Mouse (Mus musculus): ENCODE results near the gene Fcer1g. TPM values are rescaled to one million over a fixed set of nuclear protein-coding genes. Genes with fewer than 3 reads are reported as not detected.

The Fcer1g gene
- polyA plus RNA-seq, 1 experiment from 2014 or later, result 24.3 TPM

- Histone ChIP-seq H3K9ac (no peak overlapping the region), H3K36me3 (no peaks in the 10 kb centered on the region), H3K27ac (no peak overlapping the region), H3K4me3 (no peak overlapping the region), H3K27me3 (replicated peaks) (no peaks in the 10 kb centered on the region), H3K4me1 (peaks cover 12% of the 10 kb centered on the region), H3K4me2 (replicated peaks) (no peak overlapping the region), H3K9me3 (no peaks in the 10 kb centered on the region)
- no peak for ATAC-seq (ENCODE audit: low FRiP score, low read depth)
- WGBS, result 89% methylated on average over 7 of the region's 7 CpGs
Observed at GRCm38 (mm10) chr1:171184314-171184713, 49.9 kb downstream of the Fcer1g start.

GRCm38 (mm10) chr1:171183620-171184019 is 50.5 kb downstream of the Fcer1g start:
- Histone ChIP-seq H3K4me3 (no peak overlapping the region), H3K4me1 (peaks cover 5% of the 10 kb centered on the region; the same call in 1 of the 2 replicates), H3K27me3 (replicated peaks) (no peaks in the 10 kb centered on the region), H3K9me3 (no peaks in the 10 kb centered on the region), H3K27ac (no peak overlapping the region), H3K36me3 (no peaks in the 10 kb centered on the region), H3K9ac (no peak overlapping the region), H3K4me2 (replicated peaks) (no peak overlapping the region)
- 75% methylated on average over 3 of the region's 3 CpGs for WGBS
- ATAC-seq (ENCODE audit: low FRiP score, low read depth), result no peak

GRCm38 (mm10) chr1:171183025-171183424 is 51.1 kb downstream of the Fcer1g start:
- Histone ChIP-seq H3K4me3 (no peak overlapping the region), H3K9ac (no peak overlapping the region), H3K36me3 (no peaks in the 10 kb centered on the region), H3K4me1 (no peaks in the 10 kb centered on the region), H3K4me2 (replicated peaks) (no peak overlapping the region), H3K9me3 (no peaks in the 10 kb centered on the region), H3K27ac (no peak overlapping the region), H3K27me3 (replicated peaks) (no peaks in the 10 kb centered on the region)
- ATAC-seq (ENCODE audit: low FRiP score, low read depth), result no peak
- WGBS, result 74% methylated on average over 3 of the region's 3 CpGs

Other genes with a start within 250 kb of the Fcer1g start
- gene Fcgr4, start 215.4 kb downstream of the Fcer1g start, polyA plus RNA-seq (2016; fragmentation: Nextera tagmentation; extraction: Ambion mirVana), result 0.20 and 0.22 TPM in 2 replicates
- 6.9 and 7.4 TPM in 2 replicates for gene Fcgr3, start 169.4 kb downstream of the Fcer1g start, polyA plus RNA-seq (2016; fragmentation: Nextera tagmentation; extraction: Ambion mirVana)
- 1.7 and 2.3 TPM in 2 replicates for gene Cfap126, start 120.4 kb downstream of the Fcer1g start, polyA plus RNA-seq (2016; fragmentation: Nextera tagmentation; extraction: Ambion mirVana)
- gene Sdhc, start 83.8 kb downstream of the Fcer1g start, polyA plus RNA-seq (2016; fragmentation: Nextera tagmentation; extraction: Ambion mirVana), result 228 and 233 TPM in 2 replicates
- 6.5 and 7.8 TPM in 2 replicates for gene Mpz, start 83.7 kb downstream of the Fcer1g start, polyA plus RNA-seq (2016; fragmentation: Nextera tagmentation; extraction: Ambion mirVana)
- 5.9 and 6.2 TPM in 2 replicates for gene Pcp4l1, start 38.1 kb downstream of the Fcer1g start, polyA plus RNA-seq (2016; fragmentation: Nextera tagmentation; extraction: Ambion mirVana)
- 0.20 and 0.24 TPM in 2 replicates for gene Nr1i3, start 20.4 kb downstream of the Fcer1g start, polyA plus RNA-seq (2016; fragmentation: Nextera tagmentation; extraction: Ambion mirVana)
- 30.1 and 30.8 TPM in 2 replicates for gene Tomm40l, start 11.9 kb downstream of the Fcer1g start, polyA plus RNA-seq (2016; fragmentation: Nextera tagmentation; extraction: Ambion mirVana)
- 5.4 and 7.6 TPM in 2 replicates for gene Apoa2, start 9.3 kb downstream of the Fcer1g start, polyA plus RNA-seq (2016; fragmentation: Nextera tagmentation; extraction: Ambion mirVana)
- 6.2 and 6.3 TPM in 2 replicates for gene Adamts4, start 16.1 kb upstream of the Fcer1g start, polyA plus RNA-seq (2016; fragmentation: Nextera tagmentation; extraction: Ambion mirVana)
- gene Ndufs2, start 17.0 kb upstream of the Fcer1g start, polyA plus RNA-seq (2016; fragmentation: Nextera tagmentation; extraction: Ambion mirVana), result 233 and 247 TPM in 2 replicates
- 88.3 and 95.6 TPM in 2 replicates for gene B4galt3, start 36.0 kb upstream of the Fcer1g start, polyA plus RNA-seq (2016; fragmentation: Nextera tagmentation; extraction: Ambion mirVana)
- gene Ppox, start 46.8 kb upstream of the Fcer1g start, polyA plus RNA-seq (2016; fragmentation: Nextera tagmentation; extraction: Ambion mirVana), result 52.0 and 54.3 TPM in 2 replicates
- gene Usp21, start 53.6 kb upstream of the Fcer1g start, polyA plus RNA-seq (2016; fragmentation: Nextera tagmentation; extraction: Ambion mirVana), result 103 and 111 TPM in 2 replicates
- gene Ufc1, start 60.7 kb upstream of the Fcer1g start, polyA plus RNA-seq (2016; fragmentation: Nextera tagmentation; extraction: Ambion mirVana), result 105 and 120 TPM in 2 replicates
- gene Dedd, start 94.8 kb upstream of the Fcer1g start, polyA plus RNA-seq (2016; fragmentation: Nextera tagmentation; extraction: Ambion mirVana), result 50.9 and 57.3 TPM in 2 replicates
- 45.6 and 46.1 TPM in 2 replicates for gene Nit1, start 111.3 kb upstream of the Fcer1g start, polyA plus RNA-seq (2016; fragmentation: Nextera tagmentation; extraction: Ambion mirVana)
- gene Pfdn2, start 111.3 kb upstream of the Fcer1g start, polyA plus RNA-seq (2016; fragmentation: Nextera tagmentation; extraction: Ambion mirVana), result 157 and 158 TPM in 2 replicates
- 2.1 and 2.6 TPM in 2 replicates for gene Klhdc9, start 126.4 kb upstream of the Fcer1g start, polyA plus RNA-seq (2016; fragmentation: Nextera tagmentation; extraction: Ambion mirVana)
- 1.2 and 1.8 TPM in 2 replicates for gene Nectin4, start 135.7 kb upstream of the Fcer1g start, polyA plus RNA-seq (2016; fragmentation: Nextera tagmentation; extraction: Ambion mirVana)
- 1.0 and 1.1 TPM in 2 replicates for gene Arhgap30, start 154.6 kb upstream of the Fcer1g start, polyA plus RNA-seq (2016; fragmentation: Nextera tagmentation; extraction: Ambion mirVana)
- gene Usf1, start 176.9 kb upstream of the Fcer1g start, polyA plus RNA-seq (2016; fragmentation: Nextera tagmentation; extraction: Ambion mirVana), result 176 and 178 TPM in 2 replicates
- 9.2 and 10.3 TPM in 2 replicates for gene Tstd1, start 184.5 kb upstream of the Fcer1g start, polyA plus RNA-seq (2016; fragmentation: Nextera tagmentation; extraction: Ambion mirVana)
- 15.0 and 16.9 TPM in 2 replicates for gene F11r, start 203.2 kb upstream of the Fcer1g start, polyA plus RNA-seq (2016; fragmentation: Nextera tagmentation; extraction: Ambion mirVana)